Mouse (Mus musculus) limb, embryonic 10.5 days (tissue): Measurements from ENCODE around the gene Cd68. TPM values are rescaled to one million over a fixed set of nuclear protein-coding genes. Genes with fewer than 3 reads are reported as not detected.
"Not testable (repeated sequence)": the region's sequence is repeated elsewhere in the genome, so short reads cannot be mapped to it uniquely, and the experiment has no call there.

Experiments used
- DNase-seq: peaks from one replicate; pipeline ENCODE4 v3.0.0-alpha.2; 2017; ENCODE audit warnings: low spot score
- H3K27ac ChIP-seq: fragments of 300-500 bp; sonication (generic); 2 replicates; pipeline ENCODE4 v1.5.1; 2016; ENCODE audit warnings: mild to moderate bottlenecking
- H3K27me3 ChIP-seq: fragments of 300-500 bp; sonication (generic); 2 replicates; pipeline ENCODE4 v1.6.1; 2016; ENCODE audit warnings: low read depth, mild to moderate bottlenecking; ENCODE audit not compliant: poor library complexity, severe bottlenecking
- H3K36me3 ChIP-seq: fragments of 300-500 bp; sonication (generic); 2 replicates; pipeline ENCODE4 v1.6.1; 2016; ENCODE audit warnings: mild to moderate bottlenecking, moderate library complexity
- H3K4me1 ChIP-seq: fragments of 300-500 bp; sonication (generic); 2 replicates; pipeline ENCODE4 v1.6.1; 2016
- H3K4me3 ChIP-seq: fragments of 300-500 bp; sonication (generic); 2 replicates; pipeline ENCODE4 v1.5.1; 2016; ENCODE audit warnings: mild to moderate bottlenecking, moderate library complexity
- H3K9me3 ChIP-seq: fragments of 300-500 bp; sonication (generic); replicated peaks from 2 replicates; pipeline ENCODE4 v1.6.1; 2016; ENCODE audit warnings: mild to moderate bottlenecking
- WGBS: fragments of 180-500 bp; shearing (Covaris S2); methylation state at CpG from one replicate; pipeline ENCODE4 v1.1.7; 2016; 5-methylcytosine and 5-hydroxymethylcytosine counted together
- microRNA counts: library from miRNA; unstranded; fragments of <30 nt; microRNA quantifications from one replicate; lab custom pipeline; 2017
- microRNA-seq: library from miRNA; unstranded; fragments of <30 nt; microRNA quantifications from one replicate; pipeline ENCODE4, GENCODE M21; 2017
- polyA plus RNA-seq: library from polyadenylated mRNA; unstranded; fragments of >200 nt; fragmentation: Nextera tagmentation; extraction: Ambion mirVana; gene quantifications from 2 replicates; pipeline ENCODE4 v1.2.1, GENCODE M21; 2016

Gene Cd68
- polyA plus RNA-seq, 1 experiment from 2014 or later: 3.6 TPM

GRCm38 (mm10) chr11:69624339-69624738, 41.6 kb downstream of the Cd68 start:
- H3K27ac ChIP-seq, DNase-seq, H3K27me3 ChIP-seq, H3K9me3 ChIP-seq, H3K36me3 ChIP-seq, H3K4me3 ChIP-seq: not testable (repeated sequence)
- peaks cover 17% of the 10 kb centered on the region for H3K4me1 ChIP-seq
- WGBS: 75% methylated on average over 2 of the region's 2 CpGs

GRCm38 (mm10) chr11:69623006-69623405, 42.9 kb downstream of the Cd68 start:
- H3K9me3 ChIP-seq: no peaks in the 10 kb centered on the region
- WGBS: 62% methylated on average over 4 of the region's 4 CpGs
- peaks cover 17% of the 10 kb centered on the region for H3K4me1 ChIP-seq
- H3K27ac ChIP-seq: peak overlapping the region; percentile 91; the same call in 1 of the 2 replicates
- no peak overlapping the region for H3K4me3 ChIP-seq
- 0 out of 2 replicates have a peak, but pooled peaks cover under 1% of the 10 kb centered on the region for H3K27me3 ChIP-seq
- no peaks in the 10 kb centered on the region for H3K36me3 ChIP-seq
- DNase-seq: no peak

GRCm38 (mm10) chr11:69622406-69622805, 43.5 kb downstream of the Cd68 start:
- H3K27me3 ChIP-seq: peaks cover 6% of the 10 kb centered on the region; the same call in 1 of the 2 replicates
- H3K4me3 ChIP-seq: peak overlapping the region; percentile 57
- peak; percentile 37 for DNase-seq
- WGBS: 44% methylated on average over 6 of the region's 6 CpGs
- H3K9me3 ChIP-seq: no peaks in the 10 kb centered on the region
- H3K4me1 ChIP-seq: peaks cover 17% of the 10 kb centered on the region
- no peaks in the 10 kb centered on the region for H3K36me3 ChIP-seq
- peak overlapping the region; percentile 91 for H3K27ac ChIP-seq

- peak within 1 kb of the TSS; percentile 91 for H3K27ac ChIP-seq
- peak; percentile 86 for DNase-seq
- H3K4me1 ChIP-seq: peaks cover 17% of the 10 kb centered on the region
- H3K4me3 ChIP-seq: peak within 1 kb of the TSS; percentile 57
- H3K36me3 ChIP-seq: no peaks in the 10 kb centered on the region
- WGBS: 1% methylated on average over 20 of the region's 20 CpGs
- no peaks in the 10 kb centered on the region for H3K9me3 ChIP-seq
- H3K27me3 ChIP-seq: peaks cover 13% of the 10 kb centered on the region
These were observed 44.2 kb downstream of the Cd68 start, which contains the start of gene Sat2 for GRCm38 (mm10) chr11:69621571-69622268. TSS of gene Sat2 (plus strand) at chr11:69622024.

- H3K9me3 ChIP-seq: no peaks in the 10 kb centered on the region
- H3K27me3 ChIP-seq: peaks cover 25% of the 10 kb centered on the region
- H3K4me1 ChIP-seq: peaks cover 17% of the 10 kb centered on the region
- H3K36me3 ChIP-seq: no peaks in the 10 kb centered on the region
- DNase-seq: no peak
- 90% methylated on average over 7 of the region's 7 CpGs for WGBS
- no peak overlapping the region for H3K27ac ChIP-seq
- no peak overlapping the region for H3K4me3 ChIP-seq
These were observed 45.4 kb downstream of the Cd68 start for GRCm38 (mm10) chr11:69620394-69621081.

- DNase-seq: no peak
- H3K27me3 ChIP-seq: peaks cover 33% of the 10 kb centered on the region
- H3K4me3 ChIP-seq: no peak within 1 kb of the TSS
- H3K36me3 ChIP-seq: no peaks in the 10 kb centered on the region
- H3K27ac ChIP-seq: no peak within 1 kb of the TSS
- H3K9me3 ChIP-seq: no peaks in the 10 kb centered on the region
- H3K4me1 ChIP-seq: peaks cover 23% of the 10 kb centered on the region
- 75% methylated on average over 5 of the region's 5 CpGs for WGBS
These were observed 48.1 kb downstream of the Cd68 start, which contains the start of gene Shbg for GRCm38 (mm10) chr11:69617805-69618204. TSS of gene Shbg (minus strand) at chr11:69617905.

- no peak for DNase-seq
- Histone ChIP-seq H3K36me3 (no peaks in the 10 kb centered on the region), H3K4me3 (no peak overlapping the region), H3K27ac (no peak overlapping the region), H3K9me3 (no peaks in the 10 kb centered on the region), H3K27me3 (peaks cover 33% of the 10 kb centered on the region), H3K4me1 (peaks cover 12% of the 10 kb centered on the region)
- 51% methylated on average over 10 of the region's 10 CpGs for WGBS
These were observed 49.2 kb downstream of the Cd68 start for GRCm38 (mm10) chr11:69616781-69617180.

- Histone ChIP-seq H3K27ac (peak overlapping the region; percentile 69; the same call in 1 of the 2 replicates), H3K4me1 (peaks cover 11% of the 10 kb centered on the region)
- 58% methylated on average over 11 of the region's 11 CpGs for WGBS
These were observed 51.7 kb downstream of the Cd68 start for GRCm38 (mm10) chr11:69614257-69614588.

More at GRCm38 (mm10) chr11:69614257-69614588, 51.7 kb downstream of the Cd68 start:
- H3K9me3 ChIP-seq, H3K36me3 ChIP-seq, DNase-seq: not testable (repeated sequence)
- peak overlapping the region; percentile 18 for H3K4me3 ChIP-seq
- peaks cover 33% of the 10 kb centered on the region for H3K27me3 ChIP-seq

MicroRNAs within 50 kb of the gene (microRNA counts, 519-probe panel; counts per million panel counts)
- microRNA mmu-miR-1934 (lab: Ali Mortazavi, UCI): 684 counts per million, percentile 72 among the panel's probes with 10 or more counts
- 684 counts per million, percentile 72 among the panel's probes with 10 or more counts for microRNA mmu-miR-467f (lab: Ali Mortazavi, UCI)

Small RNA genes within 50 kb of the gene (microRNA-seq; reads per million reads assigned to microRNA genes)
- gene Mir1934 (5.9 reads per million, percentile 10 among the genes with 10 or more reads in this experiment), gene Mir467f (not detected)

Other genes with a start within 250 kb of the Cd68 start
- 1.0 and 1.3 TPM in 2 replicates for gene Dnah2, start 117.0 kb downstream of the Cd68 start, polyA plus RNA-seq
- 44.2 and 55.2 TPM in 2 replicates for gene Efnb3, start 105.9 kb downstream of the Cd68 start, polyA plus RNA-seq
- gene Wrap53, start 85.9 kb downstream of the Cd68 start, polyA plus RNA-seq: 52.3 and 52.8 TPM in 2 replicates
- gene Trp53, start 85.8 kb downstream of the Cd68 start, polyA plus RNA-seq: 243 and 267 TPM in 2 replicates
- gene Atp1b2, start 60.2 kb downstream of the Cd68 start, polyA plus RNA-seq: 1.5 TPM in 2 replicates
- gene Shbg, start 48.2 kb downstream of the Cd68 start, polyA plus RNA-seq: not detected in 2 replicates
- 9.1 and 13.7 TPM in 2 replicates for gene Sat2, start 44.1 kb downstream of the Cd68 start, polyA plus RNA-seq
- 45.4 and 48.1 TPM in 2 replicates for gene Fxr2, start 33.2 kb downstream of the Cd68 start, polyA plus RNA-seq
- 0.16 TPM in 1 of 2 replicates, not detected in the other for gene Sox15, start 10.8 kb downstream of the Cd68 start, polyA plus RNA-seq
- 66.8 and 74.2 TPM in 2 replicates for gene Mpdu1, start 3.5 kb downstream of the Cd68 start, polyA plus RNA-seq
- 678 and 791 TPM in 2 replicates for gene Eif4a1, start 6.3 kb upstream of the Cd68 start, polyA plus RNA-seq
- 149 and 151 TPM in 2 replicates for gene Senp3, start 15.9 kb upstream of the Cd68 start, polyA plus RNA-seq
- 0.20 and 0.45 TPM in 2 replicates for gene Tnfsf13, start 19.6 kb upstream of the Cd68 start, polyA plus RNA-seq
- 3.0 and 4.2 TPM in 2 replicates for gene Tnfsf12, start 29.7 kb upstream of the Cd68 start, polyA plus RNA-seq
- gene Tnfsfm13, start 29.9 kb upstream of the Cd68 start, polyA plus RNA-seq: 0.53 and 0.73 TPM in 2 replicates
- 41.8 and 47.0 TPM in 2 replicates for gene Polr2a, start 92.5 kb upstream of the Cd68 start, polyA plus RNA-seq
- gene Slc35g3, start 95.8 kb upstream of the Cd68 start, polyA plus RNA-seq: 0.09 and 0.10 TPM in 2 replicates
- 0.25 and 0.59 TPM in 2 replicates for gene Zbtb4, start 99.8 kb upstream of the Cd68 start, polyA plus RNA-seq
- 0.87 and 2.5 TPM in 2 replicates for gene Chrnb1, start 129.8 kb upstream of the Cd68 start, polyA plus RNA-seq
- 0.40 and 0.55 TPM in 2 replicates for gene Fgf11, start 135.7 kb upstream of the Cd68 start, polyA plus RNA-seq
- gene Tmem102, start 139.5 kb upstream of the Cd68 start, polyA plus RNA-seq: 1.4 and 1.5 TPM in 2 replicates
- not detected in 2 replicates for gene Gm39566, start 149.1 kb upstream of the Cd68 start, polyA plus RNA-seq
- not detected in 2 replicates for gene Spem2, start 152.3 kb upstream of the Cd68 start, polyA plus RNA-seq
- gene Spem1, start 156.0 kb upstream of the Cd68 start, polyA plus RNA-seq: not detected in 2 replicates
- gene Nlgn2, start 171.6 kb upstream of the Cd68 start, polyA plus RNA-seq: 2.2 and 3.5 TPM in 2 replicates
- gene Tmem256, start 172.4 kb upstream of the Cd68 start, polyA plus RNA-seq: 269 and 280 TPM in 2 replicates
- 96.7 and 117 TPM in 2 replicates for gene Plscr3, start 180.2 kb upstream of the Cd68 start, polyA plus RNA-seq
- gene Tnk1, start 192.6 kb upstream of the Cd68 start, polyA plus RNA-seq: 1.1 TPM in 2 replicates
- gene Tmem95, start 211.9 kb upstream of the Cd68 start, polyA plus RNA-seq: not detected in 2 replicates
- 6.1 and 6.4 TPM in 2 replicates for gene Kctd11, start 215.3 kb upstream of the Cd68 start, polyA plus RNA-seq
- gene Acap1, start 229.4 kb upstream of the Cd68 start, polyA plus RNA-seq: 0.93 and 1.7 TPM in 2 replicates
- gene 2810408A11Rik, start 234.8 kb upstream of the Cd68 start, polyA plus RNA-seq: 20.2 and 25.8 TPM in 2 replicates
- 12.6 and 13.3 TPM in 2 replicates for gene Neurl4, start 234.9 kb upstream of the Cd68 start, polyA plus RNA-seq
- gene Gps2, start 247.7 kb upstream of the Cd68 start, polyA plus RNA-seq: 77.7 and 91.6 TPM in 2 replicates